Mouse (Mus musculus): Measurements from ENCODE around the gene Sdc1.

Gene Sdc1

DNA sequence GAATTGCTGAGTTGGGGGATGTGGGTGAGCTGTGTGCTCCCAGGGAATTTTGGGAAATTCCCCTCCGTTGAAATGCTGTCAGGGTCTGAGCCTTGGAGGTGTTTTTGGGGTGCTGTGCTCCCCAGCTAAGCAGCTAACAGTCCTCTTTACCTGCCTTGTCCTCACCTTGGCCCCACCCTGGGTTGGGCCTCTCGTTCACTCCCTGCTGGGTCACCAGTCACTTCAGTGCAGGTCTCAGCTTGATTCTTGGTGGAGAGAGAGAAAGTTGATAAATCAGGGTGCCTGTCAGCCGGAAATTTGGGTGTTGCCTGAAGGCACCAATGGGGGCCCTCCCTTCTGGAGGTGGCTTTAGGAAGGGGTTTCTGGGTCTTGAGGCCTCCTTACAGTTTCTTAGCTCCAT is 11.4 kb downstream of the Sdc1 start:
- no peak for DNase-seq (ENCODE audit: low read depth, low spot score)

- no peak for DNase-seq (ENCODE audit: low read depth, low spot score)
Observed at GRCm38 (mm10) chr12:8784189-8784588, 13.1 kb downstream of the Sdc1 start.

DNA sequence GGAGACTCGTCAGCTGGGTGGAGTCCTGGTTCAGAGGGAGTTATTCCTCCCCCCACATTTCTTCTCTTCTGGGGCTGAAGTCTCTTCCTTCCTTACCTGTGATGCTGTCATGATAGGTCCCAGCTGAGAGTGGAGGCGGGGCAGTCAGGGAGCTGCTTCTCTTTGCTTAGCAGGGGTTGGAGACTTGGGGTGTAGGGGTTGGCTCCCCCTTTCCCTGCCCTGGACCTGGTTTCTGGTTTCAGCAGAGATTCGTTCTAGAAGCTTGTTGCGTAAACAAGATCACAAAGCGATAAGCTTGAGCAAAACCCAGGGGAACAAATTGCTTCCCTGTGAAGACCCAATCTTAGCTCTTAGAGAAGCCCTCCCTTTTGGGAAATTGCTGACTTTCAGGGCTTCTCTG is 15.4 kb downstream of the Sdc1 start:
- no peak for DNase-seq (ENCODE audit: low read depth, low spot score)

GRCm38 (mm10) chr12:8786984-8787730 is 16.0 kb downstream of the Sdc1 start:
- no peak for DNase-seq (ENCODE audit: low read depth, low spot score)

GRCm38 (mm10) chr12:8788469-8788868 is 17.3 kb downstream of the Sdc1 start:
- DNase-seq (ENCODE audit: low read depth, low spot score), result no peak

GRCm38 (mm10) chr12:8790615-8791014 is 19.5 kb downstream of the Sdc1 start:
- no peak for DNase-seq (ENCODE audit: low read depth, low spot score)

DNA sequence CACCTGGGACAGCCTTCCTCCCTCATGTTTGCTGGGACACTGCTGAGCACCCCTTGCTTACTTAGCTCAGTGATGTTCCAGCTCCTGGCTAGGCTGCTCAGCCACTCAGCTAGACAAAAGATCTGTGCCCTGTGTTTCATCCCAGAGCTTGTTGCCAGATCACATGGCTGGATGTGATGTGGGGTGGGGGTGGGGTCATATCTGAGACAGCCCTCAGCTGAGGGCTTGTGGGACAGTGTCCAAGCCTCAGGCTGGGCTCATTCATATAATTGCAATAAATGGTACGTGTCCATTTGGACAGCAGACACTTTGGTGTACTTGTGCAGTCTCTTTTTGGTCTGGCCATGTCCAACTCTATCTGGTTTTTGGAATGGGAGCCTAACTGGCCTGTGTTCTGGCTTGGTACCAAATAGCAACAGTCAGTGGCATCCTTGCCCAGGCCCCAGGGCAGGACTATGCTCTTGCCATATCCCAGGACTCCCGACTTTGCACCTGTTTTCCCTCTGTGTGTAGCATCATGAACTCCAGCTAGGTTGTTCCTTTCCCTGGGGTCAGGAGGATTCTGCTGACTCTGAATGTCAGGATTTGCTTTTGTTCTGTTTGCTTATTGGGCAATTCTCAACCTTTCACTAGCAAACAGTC is 22.4 kb downstream of the Sdc1 start:
- DNase-seq (ENCODE audit: low read depth, low spot score), result no peak

GRCm38 (mm10) chr12:8797936-8798335 is 26.8 kb downstream of the Sdc1 start:
- no peak for DNase-seq (ENCODE audit: low read depth, low spot score)

GRCm38 (mm10) chr12:8798486-8799020 is 27.4 kb downstream of the Sdc1 start:
- DNase-seq (ENCODE audit: low read depth, low spot score), result peak; percentile 57

DNA sequence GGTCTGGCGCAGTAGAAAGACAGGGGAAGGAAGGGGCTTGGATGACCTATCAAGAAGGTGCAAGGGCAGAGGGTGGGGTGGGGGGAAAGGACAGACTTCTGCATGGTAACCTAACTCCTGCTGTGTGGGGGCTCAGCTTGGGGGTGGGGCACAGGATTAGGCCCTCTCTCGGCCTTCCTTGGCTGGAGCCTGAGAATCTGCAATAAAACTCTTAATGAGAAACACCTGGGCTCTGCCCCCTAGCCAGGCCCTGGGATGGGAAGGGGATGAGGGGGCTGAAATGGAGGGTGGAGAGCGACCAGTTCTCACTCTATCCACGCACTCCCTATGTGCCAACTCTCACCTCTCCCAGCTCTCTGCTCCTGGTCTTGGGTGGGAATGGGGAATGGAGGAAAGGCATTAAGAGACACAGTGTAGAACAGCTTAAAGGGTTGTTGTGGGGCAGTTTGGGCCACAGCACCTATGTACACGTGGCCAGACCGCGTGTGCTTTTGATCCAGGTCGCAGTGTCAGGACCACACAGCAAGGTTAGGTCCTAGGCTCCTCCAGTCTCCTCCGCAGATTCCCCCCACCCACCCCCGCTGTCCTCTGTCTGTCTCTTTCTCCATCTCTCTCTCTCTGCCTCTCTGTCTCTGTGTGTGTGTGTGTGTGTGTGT is 32.4 kb downstream of the Sdc1 start:
- peak; percentile 80 for DNase-seq (ENCODE audit: low read depth, low spot score)

DNA sequence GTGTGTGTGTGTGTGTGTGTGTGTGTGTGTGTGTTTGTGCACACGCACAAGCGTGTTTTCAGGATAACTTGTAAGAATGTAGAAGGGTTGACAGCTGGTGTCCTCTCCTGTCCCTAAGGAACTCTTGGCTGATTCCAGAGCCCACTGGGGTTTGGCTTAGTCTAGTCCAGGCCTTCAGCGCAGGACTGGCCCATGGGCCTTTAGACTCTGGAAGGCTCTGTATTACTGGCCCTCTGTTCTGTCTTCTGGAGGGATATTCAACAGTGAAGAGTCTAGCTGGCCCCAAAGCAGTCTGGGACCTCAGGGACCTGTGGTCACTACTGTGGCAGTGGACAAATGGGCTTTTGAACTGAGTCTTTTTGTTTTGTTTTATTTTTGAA is 32.9 kb downstream of the Sdc1 start:
- no peak for DNase-seq (ENCODE audit: low read depth, low spot score)

- DNase-seq (ENCODE audit: low read depth, low spot score), result peak; percentile 47
Observed at GRCm38 (mm10) chr12:8804934-8805722, 34.0 kb downstream of the Sdc1 start.

GRCm38 (mm10) chr12:8809086-8809485 is 38.0 kb downstream of the Sdc1 start:
- no peak for DNase-seq (ENCODE audit: low read depth, low spot score)

DNA sequence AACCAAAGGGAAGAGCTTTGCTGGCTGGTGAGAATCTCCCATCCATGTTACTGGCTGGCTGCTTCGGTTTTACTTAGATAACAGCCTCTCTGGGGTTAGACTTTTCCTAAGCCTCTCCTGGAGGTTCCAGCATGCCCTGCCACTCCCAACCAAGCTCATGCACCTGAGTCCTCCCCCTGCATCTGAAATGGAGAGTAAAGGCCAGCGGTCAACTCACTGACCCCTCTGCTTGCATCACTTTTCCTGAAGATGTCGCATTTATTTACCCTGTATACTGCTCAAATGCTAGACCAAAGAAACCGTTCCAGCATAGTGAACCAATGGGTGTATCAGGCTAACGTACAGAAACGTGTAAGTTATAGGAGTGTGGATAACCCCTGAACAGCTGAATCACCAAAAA is 38.5 kb downstream of the Sdc1 start:
- DNase-seq (ENCODE audit: low read depth, low spot score), result no peak

DNA sequence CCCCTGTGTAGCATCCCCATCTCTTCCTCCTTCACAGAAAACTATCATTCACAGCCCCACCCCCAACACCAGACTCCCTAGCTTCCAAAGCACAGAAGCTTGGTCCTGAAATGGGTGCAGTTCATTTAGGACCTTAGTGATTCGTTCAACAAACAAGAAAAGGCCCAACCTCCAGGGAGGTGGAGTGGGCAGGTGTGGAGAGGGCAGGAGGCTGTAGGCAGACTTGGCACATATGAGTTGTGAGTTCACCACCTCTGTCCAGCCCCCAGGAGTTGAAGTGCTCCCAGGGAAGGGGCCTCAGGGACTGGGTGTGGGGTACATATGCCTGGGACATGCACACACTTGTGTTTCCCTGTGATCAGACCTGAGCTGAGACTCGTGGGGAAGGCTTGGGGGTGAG is 39.8 kb downstream of the Sdc1 start:
- DNase-seq (ENCODE audit: low read depth, low spot score), result no peak

GRCm38 (mm10) chr12:8811441-8811871 is 40.3 kb downstream of the Sdc1 start:
- no peak for DNase-seq (ENCODE audit: low read depth, low spot score)

- DNase-seq (ENCODE audit: low read depth, low spot score), result no peak
Observed at GRCm38 (mm10) chr12:8811894-8812560, 40.9 kb downstream of the Sdc1 start.

- no peak for DNase-seq (ENCODE audit: low read depth, low spot score)
Observed at GRCm38 (mm10) chr12:8817467-8818232, 46.5 kb downstream of the Sdc1 start.

GRCm38 (mm10) chr12:8818233-8818672 is 47.1 kb downstream of the Sdc1 start:
- DNase-seq (ENCODE audit: low read depth, low spot score), result no peak

DNA sequence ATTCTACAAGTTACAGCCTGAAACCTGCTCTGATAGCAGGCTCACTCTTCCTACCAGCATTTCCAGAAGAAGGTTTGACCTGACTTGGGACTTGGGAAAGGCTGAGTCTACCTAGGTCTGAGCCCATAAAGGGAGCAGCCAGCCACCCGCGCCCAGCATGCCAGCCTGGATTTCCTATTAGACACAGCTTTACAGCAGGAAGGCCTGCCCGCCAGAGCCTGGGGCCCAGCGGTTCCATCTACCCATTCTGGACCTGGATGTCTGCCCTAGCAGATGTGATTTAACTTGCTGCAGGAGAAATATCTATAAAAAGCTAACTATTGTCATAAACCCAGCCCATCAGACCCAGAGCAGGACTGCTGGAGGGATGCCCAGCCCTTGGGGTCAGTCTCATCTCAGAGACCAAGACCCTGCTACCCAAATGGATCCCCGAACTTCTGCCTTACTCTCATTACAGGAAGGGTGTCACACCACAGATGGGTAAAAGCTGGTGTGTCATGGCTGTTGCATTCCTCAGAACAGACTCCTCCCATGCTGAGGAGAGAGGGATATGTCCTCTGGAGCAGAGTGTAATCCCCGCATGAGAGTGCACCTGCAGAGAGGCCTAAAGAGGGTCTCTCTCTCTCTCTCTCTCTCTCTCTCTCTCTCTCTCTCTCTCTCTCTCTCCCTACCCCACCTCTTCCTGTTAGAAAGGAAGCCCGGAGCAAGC is 54.0 kb downstream of the Sdc1 start:
- no peak for DNase-seq (ENCODE audit: low read depth, low spot score)

All from forelimb bud, embryonic 11.5 days (tissue).